Mouse (Mus musculus): Measurements from ENCODE around the gene Snx30.

- TF ChIP-seq CTCF (IDR thresholded peaks at IDR 0.05; ENCODE audit: borderline replicate concordance, control insufficient read depth, extremely low read depth, insufficient read depth, low read length, poor library complexity) (no peak), POLR2A (IDR thresholded peaks at IDR 0.05; ENCODE audit: control insufficient read depth, extremely low read depth, insufficient read depth, low read length, poor library complexity) (no peak)
Measured at GRCm38 (mm10) chr4:59802107-59802506, 3.5 kb upstream of the Snx30 start.
